Mouse (Mus musculus): ENCODE data around the gene Vpreb3.

GRCm38 (mm10) chr10:75944066-75944772 is 1.4 kb downstream of the Vpreb3 start:
- TF ChIP-seq HCFC1 (IDR thresholded peaks at IDR 0.05; ENCODE audit: low read depth, low read length) (no peak), E2F4 (IDR thresholded peaks at IDR 0.05; ENCODE audit: insufficient replicate concordance, low read depth, low read length) (no peak), MEF2A (IDR thresholded peaks at IDR 0.05; ENCODE audit: borderline replicate concordance, low read depth, low read length) (no peak), NRF1 (IDR thresholded peaks at IDR 0.05; ENCODE audit: low read depth, low read length) (no peak), TCF12 (IDR thresholded peaks at IDR 0.05; ENCODE audit: low read depth, low read length) (no peak), MAX (IDR thresholded peaks at IDR 0.05; ENCODE audit: low read length) (no peak), CTCF (conservative IDR thresholded peaks at IDR 0.05 in 1 of 2, IDR thresholded peaks at IDR 0.05 in 1 of 2; ENCODE audit: low read depth in 2 of 2, low read length in 2 of 2) (no peak), JUND (conservative IDR thresholded peaks at IDR 0.05; ENCODE audit: low read depth, low read length) (no peak), RAD21 (IDR thresholded peaks at IDR 0.05; ENCODE audit: low read depth, low read length) (no peak), BHLHE40 (IDR thresholded peaks at IDR 0.05; ENCODE audit: low read depth, low read length) (no peak), EP300 (IDR thresholded peaks at IDR 0.05; ENCODE audit: low read length) (no peak), NELFE (IDR thresholded peaks at IDR 0.05; ENCODE audit: low read depth, low read length) (no peak)

Data from CH12.LX (cell line).